Mouse (Mus musculus): ENCODE data around the gene Myof. TPM values are rescaled to one million over a fixed set of nuclear protein-coding genes. Genes with fewer than 3 reads are reported as not detected.
A peak's percentile ranks its signal among the peaks of the same experiment; 100 is the strongest.

Gene Myof
- total RNA-seq, 4 experiments from 2014 or later = 6.5 to 8.2 (median 6.7) TPM

GRCm38 (mm10) chr19:37955425-37956001, 87.9 kb downstream of the Myof start:
- peak; percentile 56 to 78 for DNase-seq (ENCODE audit: low spot score in 2 of 2)

DNA sequence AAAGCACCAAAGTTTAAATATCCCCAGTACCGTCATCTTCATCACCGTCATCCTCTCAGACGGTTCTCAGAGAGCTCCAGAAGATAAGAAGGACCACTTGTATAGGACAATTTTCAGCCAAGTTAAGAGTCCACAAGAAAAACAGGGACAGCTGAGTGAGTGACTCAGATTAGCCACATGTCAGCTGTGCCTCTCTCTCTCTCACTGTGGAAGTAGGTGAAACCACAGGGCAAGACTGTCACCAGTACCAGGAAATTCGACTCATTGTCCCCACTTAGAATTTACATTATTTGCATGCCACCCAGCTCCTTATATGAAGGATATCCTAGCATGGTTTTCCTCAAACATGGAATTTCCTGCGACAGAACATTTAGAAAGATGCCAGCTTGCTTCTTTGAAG, 88.6 kb downstream of the Myof start:
- DNase-seq (ENCODE audit: low spot score in 2 of 2) = no peak

DNA sequence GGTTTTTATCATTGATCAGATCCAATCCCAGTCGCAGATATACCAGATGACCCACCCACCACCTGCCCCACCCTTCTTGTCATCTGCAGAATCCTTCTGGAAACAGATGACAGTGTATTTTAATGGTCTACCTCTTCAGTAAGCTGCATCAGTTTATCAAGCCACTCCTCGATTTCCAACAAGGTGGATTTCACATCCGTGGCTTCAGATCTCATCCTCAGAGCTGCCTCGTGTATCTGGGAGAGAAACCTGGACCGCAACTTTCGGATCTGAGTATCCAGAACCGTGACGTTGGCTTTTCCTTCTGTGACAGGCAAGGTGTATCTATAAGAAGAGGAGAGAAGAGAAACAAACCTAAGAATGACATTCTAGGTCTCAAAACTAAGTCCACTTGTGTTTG, 89.1 kb downstream of the Myof start:
- no peak for DNase-seq (ENCODE audit: low spot score in 2 of 2)

DNA sequence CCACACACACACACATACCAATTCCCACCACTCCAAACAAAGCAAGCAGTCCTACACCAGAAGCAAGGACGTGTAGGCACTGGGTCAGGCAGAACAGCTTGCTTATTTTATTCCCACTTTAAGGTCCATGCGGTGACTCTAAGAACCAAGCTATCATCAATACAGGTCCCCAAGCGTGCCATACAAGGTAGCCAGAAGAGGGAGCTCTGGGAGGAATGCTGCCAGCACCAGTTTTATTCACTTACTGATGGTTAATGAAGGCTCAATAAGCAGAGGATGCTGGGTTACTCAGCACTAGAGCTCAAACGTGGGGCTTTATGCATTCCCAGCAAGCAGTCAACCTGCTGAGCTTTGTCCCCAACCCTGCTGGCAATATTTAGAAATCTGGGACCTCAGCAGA, 96.7 kb downstream of the Myof start:
- DNase-seq (ENCODE audit: low spot score in 2 of 2) = no peak

GRCm38 (mm10) chr19:37946053-37946452, 97.3 kb downstream of the Myof start:
- DNase-seq (ENCODE audit: low spot score in 2 of 2) = no peak

DNA sequence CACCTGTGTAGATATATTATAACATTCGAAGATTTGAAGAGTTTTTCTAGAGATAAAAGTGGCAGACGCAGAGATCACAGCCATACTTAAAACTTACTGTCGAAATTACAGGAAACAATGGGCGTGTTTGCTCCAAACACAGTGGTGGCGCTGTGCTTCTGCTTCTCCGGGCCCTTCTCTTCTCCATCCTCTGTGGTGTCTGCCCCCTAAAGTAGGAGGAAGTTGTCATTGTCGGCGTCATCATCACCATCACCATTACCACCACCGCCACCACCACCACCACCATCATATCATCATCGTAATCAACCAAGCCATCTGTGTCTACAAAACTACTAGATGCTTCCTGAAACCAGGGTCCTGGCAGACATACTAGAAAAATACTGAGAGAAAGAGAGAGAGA, 104.2 kb downstream of the Myof start:
- DNase-seq (ENCODE audit: low spot score in 2 of 2) = no peak

DNA sequence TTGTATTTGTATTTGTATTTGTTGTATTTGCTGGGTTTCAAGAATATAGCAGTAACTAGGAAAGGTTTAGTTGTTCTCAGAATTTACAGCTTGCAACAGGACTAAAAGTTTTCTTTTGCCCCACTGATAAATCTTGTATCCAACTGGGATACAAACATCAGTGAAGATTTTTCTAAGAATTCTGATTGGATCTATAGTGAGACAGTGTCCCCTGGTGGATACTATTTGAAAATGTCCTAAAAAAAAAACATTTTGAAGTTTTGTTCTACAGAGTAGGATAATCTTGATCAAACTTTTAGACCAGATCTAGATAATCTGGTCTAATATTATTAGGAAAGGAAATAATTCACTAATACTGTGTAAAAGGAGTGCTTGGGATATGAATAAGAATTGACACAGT, 106.3 kb downstream of the Myof start:
- DNase-seq (ENCODE audit: low spot score in 2 of 2) = no peak

- DNase-seq (ENCODE audit: low spot score in 2 of 2) = no peak
Observed at GRCm38 (mm10) chr19:37934640-37935039, 108.7 kb downstream of the Myof start.

DNA sequence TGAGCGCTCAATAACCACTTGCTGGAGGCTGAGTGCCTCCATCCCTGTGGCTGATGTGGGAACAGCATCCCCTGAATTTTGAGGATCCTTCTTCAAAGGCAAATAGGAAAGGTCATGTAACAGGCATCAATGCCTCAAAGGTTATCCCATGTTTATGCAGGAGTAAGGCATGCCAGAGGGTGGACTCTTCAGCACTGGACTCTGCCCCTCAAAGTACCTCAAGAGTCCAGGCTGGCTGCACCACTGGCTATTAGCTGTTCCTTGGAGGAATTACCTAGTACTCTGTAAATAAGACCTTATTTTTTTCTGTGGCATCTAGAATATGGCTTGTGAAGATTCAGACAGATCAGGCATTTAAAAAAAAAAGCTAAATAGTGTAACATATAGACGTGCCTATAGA, 111.2 kb downstream of the Myof start:
- no peak for DNase-seq (ENCODE audit: low spot score in 2 of 2)

DNA sequence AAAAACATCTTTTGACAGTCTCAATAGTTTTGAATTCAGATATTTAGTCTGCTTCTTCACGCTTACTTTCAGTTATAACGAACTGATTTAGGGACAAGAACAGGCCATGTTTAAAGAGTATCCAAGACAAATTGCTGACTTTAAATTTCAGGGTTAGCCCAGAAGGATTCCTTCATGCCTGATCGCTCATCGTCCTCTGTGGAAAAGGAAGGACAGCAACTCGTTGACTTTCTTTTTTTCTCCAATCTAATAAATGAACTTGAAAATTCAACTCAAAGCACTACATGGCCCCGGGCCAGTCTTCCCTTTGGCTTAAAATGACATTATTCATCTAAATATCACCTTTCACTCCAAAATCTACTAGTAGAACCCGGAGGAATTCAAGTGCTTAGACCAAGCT, 115.5 kb downstream of the Myof start:
- DNase-seq (ENCODE audit: low spot score in 2 of 2) = no peak

- no peak for DNase-seq (ENCODE audit: low spot score in 2 of 2)
Observed at GRCm38 (mm10) chr19:37925323-37925722, 118.1 kb downstream of the Myof start.

- no peak for DNase-seq (ENCODE audit: low spot score in 2 of 2)
Observed at GRCm38 (mm10) chr19:37924266-37924665, 119.1 kb downstream of the Myof start.

- no peak for DNase-seq (ENCODE audit: low spot score in 2 of 2)
Observed at GRCm38 (mm10) chr19:37921098-37921497, 122.3 kb downstream of the Myof start.

GRCm38 (mm10) chr19:37918515-37918932, 124.9 kb downstream of the Myof start:
- DNase-seq (ENCODE audit: low spot score in 2 of 2) = no peak

- no peak for DNase-seq (ENCODE audit: low spot score in 2 of 2)
Observed at GRCm38 (mm10) chr19:37914261-37914660, 129.1 kb downstream of the Myof start.

DNA sequence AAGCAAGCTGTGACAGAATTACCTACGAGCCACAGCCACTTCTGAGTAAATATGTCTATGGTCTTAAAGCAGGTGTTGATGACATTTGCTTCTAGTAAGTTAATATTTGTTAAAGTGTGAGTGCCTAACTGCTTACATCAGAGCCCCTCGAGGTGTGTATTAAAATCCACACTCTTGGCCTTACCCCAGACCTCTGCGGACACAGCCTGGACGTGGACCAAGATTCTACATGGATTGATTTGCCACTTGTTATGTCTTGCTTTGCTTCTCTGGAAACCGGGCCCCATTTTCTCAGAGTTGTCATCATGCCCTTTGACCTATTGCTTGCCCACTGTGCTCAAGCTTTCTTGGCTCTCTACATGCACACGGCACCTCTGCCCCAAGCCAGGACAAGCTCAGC, 130.9 kb downstream of the Myof start:
- no peak for DNase-seq (ENCODE audit: low spot score in 2 of 2)

- no peak for DNase-seq (ENCODE audit: low spot score in 2 of 2)
Observed at GRCm38 (mm10) chr19:37909830-37910261, 133.5 kb downstream of the Myof start.

- DNase-seq (ENCODE audit: low spot score in 2 of 2) = peak; percentile 67
Observed at GRCm38 (mm10) chr19:37907451-37908320, 135.7 kb downstream of the Myof start.

- no peak for DNase-seq (ENCODE audit: low spot score in 2 of 2)
Observed at GRCm38 (mm10) chr19:37906916-37907315, 136.5 kb downstream of the Myof start.

GRCm38 (mm10) chr19:37896081-37896480, 147.3 kb downstream of the Myof start:
- no peak for DNase-seq (ENCODE audit: low spot score in 2 of 2)

GRCm38 (mm10) chr19:37891006-37891405, 152.4 kb downstream of the Myof start:
- DNase-seq (ENCODE audit: low spot score in 2 of 2) = no peak

DNA sequence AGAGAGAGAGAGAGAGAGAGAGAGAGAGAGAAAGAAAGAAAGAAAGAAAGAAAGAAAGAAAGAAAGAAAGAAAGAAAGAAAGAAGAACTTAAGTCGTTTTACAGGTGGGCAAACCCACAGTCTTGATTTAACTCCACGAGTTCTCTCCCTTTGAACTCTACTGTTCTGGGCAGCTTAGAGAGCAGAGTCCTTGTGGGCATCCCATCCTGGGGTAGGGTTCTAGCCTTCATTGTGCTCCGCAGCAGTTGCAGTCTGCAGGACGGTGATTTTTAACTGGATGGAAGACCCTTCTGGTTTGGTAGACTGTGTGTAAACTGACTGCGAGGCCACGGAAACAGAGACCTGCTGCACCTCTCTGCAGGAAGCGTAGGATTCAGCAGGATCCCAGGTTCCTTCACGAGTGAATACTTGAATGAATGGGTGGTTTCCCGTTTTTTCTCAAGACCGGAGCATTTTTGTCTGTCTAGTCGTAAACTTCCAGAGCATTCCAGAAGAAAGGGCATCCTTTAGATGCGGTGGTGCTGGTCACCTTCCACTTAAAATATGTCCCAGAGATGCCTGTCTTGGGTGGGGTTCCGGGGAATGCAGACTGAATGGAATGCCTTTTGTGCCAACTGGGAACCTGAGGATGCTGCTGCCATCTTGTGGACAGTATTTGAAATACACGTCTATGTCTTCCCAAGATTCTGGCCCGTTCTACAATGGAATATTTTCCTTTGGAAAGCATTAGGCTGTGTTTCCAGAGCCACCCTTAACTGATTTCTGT, 156.8 kb downstream of the Myof start:
- peak in 1 of 2 experiments; percentile 70 for DNase-seq (ENCODE audit: low spot score in 2 of 2)
